Mouse (Mus musculus): Measurements from ENCODE around the gene Tex11. TPM values are rescaled to one million over a fixed set of nuclear protein-coding genes. Genes with fewer than 3 reads are reported as not detected.

Tex11 gene
- polyA plus RNA-seq, 1 experiment from 2014 or later = 0.18 TPM

- no peaks in the 10 kb centered on the region for H3K4me1 ChIP-seq (replicated peaks; ENCODE audit: control insufficient read depth, insufficient read depth, low read length)
- H3K4me3 ChIP-seq (ENCODE audit: low read depth, low read length) = no peak overlapping the region
- ATAC-seq (replicated peaks; ENCODE audit: low FRiP score, low TSS enrichment, low read depth) = no peak
- no peak overlapping the region for H3K9ac ChIP-seq (ENCODE audit: low read length)
- no peak overlapping the region for H3K27ac ChIP-seq (ENCODE audit: low read depth)
- H3K27me3 ChIP-seq (replicated peaks; ENCODE audit: control insufficient read depth, insufficient read depth, low read length) = no peaks in the 10 kb centered on the region
- DNase-seq (ENCODE audit: low spot score) = no peak
- H3K36me3 ChIP-seq (ENCODE audit: control insufficient read depth, insufficient read depth, low read length) = no peaks in the 10 kb centered on the region
- 95% methylated on average over 1 of the region's 1 CpGs for WGBS
- no peaks in the 10 kb centered on the region for H3K9me3 ChIP-seq (ENCODE audit: control insufficient read depth, low read length)
- H3K4me2 ChIP-seq (ENCODE audit: low read length) = no peak overlapping the region
Observed at GRCm38 (mm10) chrX:100825557-100825956, 233.9 kb downstream of the Tex11 start.

GRCm38 (mm10) chrX:100821149-100821548, 238.3 kb downstream of the Tex11 start:
- WGBS = 50% methylated on average over 1 of the region's 1 CpGs
- no peak for ATAC-seq (replicated peaks; ENCODE audit: low FRiP score, low TSS enrichment, low read depth)

DNA sequence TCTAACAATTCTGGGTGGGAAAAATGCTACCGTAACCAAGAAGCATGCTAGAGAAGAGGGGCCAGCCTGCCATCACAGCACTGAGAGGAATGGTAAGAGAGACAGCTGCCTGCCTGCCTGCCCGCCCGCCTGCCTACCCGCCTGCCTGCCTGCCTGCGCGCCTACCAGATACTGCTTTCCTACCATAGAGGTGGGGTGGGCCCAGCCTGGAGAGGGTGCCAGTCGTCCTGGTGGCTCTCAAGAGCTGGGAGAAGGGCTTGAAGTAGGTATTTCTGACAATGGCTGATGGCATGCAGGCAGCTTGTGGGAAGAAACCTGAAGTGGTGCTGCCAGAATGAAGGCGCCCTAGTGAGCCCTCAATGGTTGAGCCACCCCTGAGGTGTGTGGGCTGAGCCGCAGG, 240.8 kb downstream of the Tex11 start:
- DNase-seq (ENCODE audit: low spot score) (no peak), ATAC-seq (replicated peaks; ENCODE audit: low FRiP score, low TSS enrichment, low read depth) (no peak)
- Histone ChIP-seq H3K4me2 (ENCODE audit: low read length) (no peak overlapping the region), H3K36me3 (ENCODE audit: control insufficient read depth, insufficient read depth, low read length) (peaks cover 31% of the 10 kb centered on the region), H3K4me1 (replicated peaks; ENCODE audit: control insufficient read depth, insufficient read depth, low read length) (no peaks in the 10 kb centered on the region), H3K9ac (ENCODE audit: low read length) (no peak overlapping the region), H3K27me3 (replicated peaks; ENCODE audit: control insufficient read depth, insufficient read depth, low read length) (no peaks in the 10 kb centered on the region), H3K4me3 (ENCODE audit: low read depth, low read length) (no peak overlapping the region), H3K9me3 (ENCODE audit: control insufficient read depth, low read length) (no peaks in the 10 kb centered on the region), H3K27ac (ENCODE audit: low read depth) (no peak overlapping the region)
- 85% methylated on average over 9 of the region's 9 CpGs for WGBS

More at GRCm38 (mm10) chrX:100821149-100821548, 238.3 kb downstream of the Tex11 start:
- H3K4me1 ChIP-seq (replicated peaks; ENCODE audit: control insufficient read depth, insufficient read depth, low read length) = no peaks in the 10 kb centered on the region
- DNase-seq (ENCODE audit: low spot score) = no peak
- no peak overlapping the region for H3K9ac ChIP-seq (ENCODE audit: low read length)
- peaks cover 12% of the 10 kb centered on the region; the same call in 1 of the 2 replicates for H3K36me3 ChIP-seq (ENCODE audit: control insufficient read depth, insufficient read depth, low read length)
- H3K4me2 ChIP-seq (ENCODE audit: low read length) = no peak overlapping the region
- no peaks in the 10 kb centered on the region for H3K9me3 ChIP-seq (ENCODE audit: control insufficient read depth, low read length)
- no peak overlapping the region for H3K27ac ChIP-seq (ENCODE audit: low read depth)
- no peaks in the 10 kb centered on the region for H3K27me3 ChIP-seq (replicated peaks; ENCODE audit: control insufficient read depth, insufficient read depth, low read length)
- H3K4me3 ChIP-seq (ENCODE audit: low read depth, low read length) = no peak overlapping the region

DNA sequence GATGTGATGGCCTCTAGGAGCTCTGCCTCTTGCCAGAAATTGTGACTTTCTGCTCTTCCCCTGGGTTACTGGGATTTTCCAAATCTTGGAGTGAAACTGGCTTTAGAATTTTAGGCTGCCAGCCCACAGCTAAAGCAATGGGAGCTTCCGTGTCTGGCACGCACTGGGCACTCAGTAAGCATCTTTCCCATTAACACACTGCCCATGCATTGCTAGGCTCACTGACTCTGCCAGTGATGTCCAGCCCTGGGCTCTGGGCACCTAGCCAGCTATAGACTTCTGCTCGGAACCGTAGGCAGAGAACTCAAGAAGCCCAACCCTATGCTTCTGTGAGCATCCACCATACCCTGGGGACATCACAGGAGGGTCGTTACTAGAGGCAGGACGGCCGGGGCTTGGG, 243.7 kb downstream of the Tex11 start:
- 76% methylated on average over 7 of the region's 7 CpGs for WGBS
- ATAC-seq (replicated peaks; ENCODE audit: low FRiP score, low TSS enrichment, low read depth) = no peak

DNA sequence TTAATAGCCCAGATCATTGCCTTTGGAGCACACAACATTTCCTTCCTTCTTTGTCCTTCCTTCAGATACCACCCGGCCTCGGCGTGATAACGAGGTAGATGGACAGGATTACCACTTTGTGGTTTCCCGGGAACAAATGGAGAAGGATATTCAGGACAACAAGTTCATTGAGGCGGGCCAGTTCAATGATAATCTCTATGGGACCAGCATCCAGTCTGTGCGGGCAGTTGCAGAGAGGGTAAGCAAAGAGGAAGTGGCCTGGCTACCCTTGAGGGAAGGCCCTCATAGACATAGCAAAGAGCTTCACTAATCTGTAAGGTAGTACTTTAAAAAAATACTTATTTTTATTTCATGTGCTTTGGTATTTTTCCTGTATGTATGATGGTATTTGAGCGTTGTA, 245.3 kb downstream of the Tex11 start:
- H3K4me2 ChIP-seq (ENCODE audit: low read length) = no peak overlapping the region
- peaks cover 40% of the 10 kb centered on the region for H3K36me3 ChIP-seq (ENCODE audit: control insufficient read depth, insufficient read depth, low read length)
- no peak overlapping the region for H3K4me3 ChIP-seq (ENCODE audit: low read depth, low read length)
- H3K9ac ChIP-seq (ENCODE audit: low read length) = no peak overlapping the region
- 89% methylated on average over 8 of the region's 8 CpGs for WGBS
- ATAC-seq (replicated peaks; ENCODE audit: low FRiP score, low TSS enrichment, low read depth) (no peak), DNase-seq (ENCODE audit: low spot score) (no peak)
- H3K9me3 ChIP-seq (ENCODE audit: control insufficient read depth, low read length) = no peaks in the 10 kb centered on the region
- no peaks in the 10 kb centered on the region for H3K27me3 ChIP-seq (replicated peaks; ENCODE audit: control insufficient read depth, insufficient read depth, low read length)
- no peak overlapping the region for H3K27ac ChIP-seq (ENCODE audit: low read depth)
- no peaks in the 10 kb centered on the region for H3K4me1 ChIP-seq (replicated peaks; ENCODE audit: control insufficient read depth, insufficient read depth, low read length)

More for the DNA sequence above, 243.7 kb downstream of the Tex11 start:
- H3K36me3 ChIP-seq (ENCODE audit: control insufficient read depth, insufficient read depth, low read length) = peaks cover 40% of the 10 kb centered on the region
- DNase-seq (ENCODE audit: low spot score) = no peak
- H3K9ac ChIP-seq (ENCODE audit: low read length) = no peak overlapping the region
- no peaks in the 10 kb centered on the region for H3K4me1 ChIP-seq (replicated peaks; ENCODE audit: control insufficient read depth, insufficient read depth, low read length)
- no peak overlapping the region for H3K4me3 ChIP-seq (ENCODE audit: low read depth, low read length)
- no peak overlapping the region for H3K27ac ChIP-seq (ENCODE audit: low read depth)
- no peak overlapping the region for H3K4me2 ChIP-seq (ENCODE audit: low read length)
- no peaks in the 10 kb centered on the region for H3K9me3 ChIP-seq (ENCODE audit: control insufficient read depth, low read length)
- H3K27me3 ChIP-seq (replicated peaks; ENCODE audit: control insufficient read depth, insufficient read depth, low read length) = no peaks in the 10 kb centered on the region

DNA sequence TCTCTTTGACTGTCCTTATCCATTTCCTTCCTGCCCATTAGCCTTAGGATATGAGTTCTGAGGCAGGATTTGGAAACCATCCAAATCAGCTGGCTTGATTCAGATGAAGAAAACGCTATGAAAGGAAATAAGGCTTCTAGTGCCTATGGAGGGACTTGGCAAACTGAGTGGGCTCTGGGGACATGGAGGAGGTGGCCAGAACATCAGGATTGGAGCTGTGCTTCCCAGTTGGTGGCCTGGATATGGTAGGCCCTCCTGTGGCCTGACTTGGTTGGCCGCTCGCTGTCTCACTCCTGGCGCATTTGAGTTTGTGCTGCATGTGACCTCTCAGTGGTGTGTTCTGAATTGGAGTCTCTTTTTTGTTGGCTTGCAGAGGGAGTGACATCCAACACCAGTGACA, 248.3 kb downstream of the Tex11 start:
- Histone ChIP-seq H3K27me3 (replicated peaks; ENCODE audit: control insufficient read depth, insufficient read depth, low read length) (no peaks in the 10 kb centered on the region), H3K9ac (ENCODE audit: low read length) (no peak overlapping the region), H3K27ac (ENCODE audit: low read depth) (no peak overlapping the region), H3K9me3 (ENCODE audit: control insufficient read depth, low read length) (no peaks in the 10 kb centered on the region), H3K36me3 (ENCODE audit: control insufficient read depth, insufficient read depth, low read length) (peaks cover 50% of the 10 kb centered on the region), H3K4me1 (replicated peaks; ENCODE audit: control insufficient read depth, insufficient read depth, low read length) (no peaks in the 10 kb centered on the region), H3K4me3 (ENCODE audit: low read depth, low read length) (no peak overlapping the region), H3K4me2 (ENCODE audit: low read length) (no peak overlapping the region)
- 84% methylated on average over 4 of the region's 4 CpGs for WGBS
- no peak for DNase-seq (ENCODE audit: low spot score)
- ATAC-seq (replicated peaks; ENCODE audit: low FRiP score, low TSS enrichment, low read depth) = no peak

DNA sequence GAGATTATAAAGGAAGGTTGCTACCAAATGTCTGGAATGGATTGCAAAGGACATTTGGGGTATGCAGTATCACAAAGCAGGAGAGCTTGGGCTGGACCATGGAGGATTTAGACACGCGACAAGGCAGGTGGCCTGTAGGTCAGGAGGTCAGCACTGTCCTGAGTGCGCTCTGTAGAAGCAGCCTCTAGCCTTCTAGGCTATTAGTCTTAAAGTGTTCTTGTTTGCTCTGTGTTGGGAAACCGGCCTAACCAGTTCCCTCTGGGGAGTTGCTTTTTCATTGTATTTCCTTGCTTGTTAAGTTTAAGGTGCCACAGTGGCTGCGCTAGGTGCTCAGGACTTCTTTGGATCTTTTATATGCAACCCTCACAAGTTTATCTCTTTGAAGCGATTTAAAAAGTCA, 257.4 kb downstream of the Tex11 start:
- 0 out of 2 replicates have a peak, but pooled peaks cover 3% of the 10 kb centered on the region for H3K27me3 ChIP-seq (replicated peaks; ENCODE audit: control insufficient read depth, insufficient read depth, low read length)
- peaks cover 2% of the 10 kb centered on the region; the same call in 1 of the 2 replicates for H3K36me3 ChIP-seq (ENCODE audit: control insufficient read depth, insufficient read depth, low read length)
- no peak overlapping the region for H3K4me3 ChIP-seq (ENCODE audit: low read depth, low read length)
- no peak overlapping the region for H3K27ac ChIP-seq (ENCODE audit: low read depth)
- H3K4me2 ChIP-seq (ENCODE audit: low read length) = no peak overlapping the region
- no peak overlapping the region for H3K9ac ChIP-seq (ENCODE audit: low read length)
- H3K9me3 ChIP-seq (ENCODE audit: control insufficient read depth, low read length) = no peaks in the 10 kb centered on the region
- no peak; the same call in 1 of the 2 replicates for ATAC-seq (replicated peaks; ENCODE audit: low FRiP score, low TSS enrichment, low read depth)
- 65% methylated on average over 6 of the region's 6 CpGs for WGBS
- DNase-seq (ENCODE audit: low spot score) = no peak
- no peaks in the 10 kb centered on the region; the same call in 1 of the 2 replicates for H3K4me1 ChIP-seq (replicated peaks; ENCODE audit: control insufficient read depth, insufficient read depth, low read length)

DNA sequence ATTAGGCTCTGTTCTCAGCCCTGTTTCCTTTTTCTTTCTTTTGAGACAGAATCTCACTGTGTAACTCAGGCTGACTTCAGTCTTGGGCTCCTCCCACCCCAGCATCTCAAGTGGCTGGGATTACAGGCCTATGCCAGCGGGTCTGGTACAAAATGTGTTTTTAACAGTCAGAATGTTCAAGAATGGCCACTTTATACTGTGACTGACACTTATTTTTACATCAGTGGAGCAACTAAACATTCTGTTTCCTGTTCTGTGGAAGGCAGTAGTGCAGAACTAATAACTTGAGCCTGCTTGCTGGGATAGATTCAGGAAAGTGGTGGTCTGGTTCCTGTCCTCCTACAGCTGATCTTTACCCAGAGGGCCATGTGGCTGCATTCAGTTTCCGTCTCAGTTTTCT, 258.8 kb downstream of the Tex11 start:
- DNase-seq (ENCODE audit: low spot score) (no peak), ATAC-seq (replicated peaks; ENCODE audit: low FRiP score, low TSS enrichment, low read depth) (no peak)
- Histone ChIP-seq H3K36me3 (ENCODE audit: control insufficient read depth, insufficient read depth, low read length) (no peaks in the 10 kb centered on the region; the same call in 1 of the 2 replicates), H3K4me2 (ENCODE audit: low read length) (no peak overlapping the region), H3K27ac (ENCODE audit: low read depth) (peak overlapping the region; percentile 59), H3K9me3 (ENCODE audit: control insufficient read depth, low read length) (no peaks in the 10 kb centered on the region), H3K27me3 (replicated peaks; ENCODE audit: control insufficient read depth, insufficient read depth, low read length) (0 out of 2 replicates have a peak, but pooled peaks cover 3% of the 10 kb centered on the region), H3K4me1 (replicated peaks; ENCODE audit: control insufficient read depth, insufficient read depth, low read length) (no peaks in the 10 kb centered on the region; the same call in 1 of the 2 replicates), H3K4me3 (ENCODE audit: low read depth, low read length) (no peak overlapping the region), H3K9ac (ENCODE audit: low read length) (no peak overlapping the region)
- 24% methylated on average over 2 of the region's 2 CpGs for WGBS

- H3K27me3 ChIP-seq (replicated peaks; ENCODE audit: control insufficient read depth, insufficient read depth, low read length) = 0 out of 2 replicates have a peak, but pooled peaks cover 3% of the 10 kb centered on the region
- WGBS = 74% methylated on average over 7 of the region's 7 CpGs
Observed at GRCm38 (mm10) chrX:100797851-100798527, 261.5 kb downstream of the Tex11 start.

More at GRCm38 (mm10) chrX:100797851-100798527, 261.5 kb downstream of the Tex11 start:
- H3K4me3 ChIP-seq (ENCODE audit: low read depth, low read length) = no peak overlapping the region
- H3K4me2 ChIP-seq (ENCODE audit: low read length) = no peak overlapping the region
- H3K36me3 ChIP-seq (ENCODE audit: control insufficient read depth, insufficient read depth, low read length) = no peaks in the 10 kb centered on the region; the same call in 1 of the 2 replicates
- no peak for DNase-seq (ENCODE audit: low spot score)
- ATAC-seq (replicated peaks; ENCODE audit: low FRiP score, low TSS enrichment, low read depth) = 0 out of 2 replicates have a peak, but pooled peaks have one; percentile 30
- H3K4me1 ChIP-seq (replicated peaks; ENCODE audit: control insufficient read depth, insufficient read depth, low read length) = no peaks in the 10 kb centered on the region; the same call in 1 of the 2 replicates
- H3K9ac ChIP-seq (ENCODE audit: low read length) = no peak overlapping the region
- no peak overlapping the region for H3K27ac ChIP-seq (ENCODE audit: low read depth)
- no peaks in the 10 kb centered on the region for H3K9me3 ChIP-seq (ENCODE audit: control insufficient read depth, low read length)
